Mouse (Mus musculus): Measurements from ENCODE around the gene Cbr2. TPM values are rescaled to one million over a fixed set of nuclear protein-coding genes. Genes with fewer than 3 reads are reported as not detected.
A peak's percentile ranks its signal among the peaks of the same experiment; 100 is the strongest.
"Not testable (repeated sequence)": the region's sequence is repeated elsewhere in the genome, so short reads cannot be mapped to it uniquely, and the experiment has no call there.

Gene Cbr2
- 0.22 and 0.32 TPM in 2 replicates for polyA plus RNA-seq (2014; fragmentation: Nextera tagmentation; extraction: Ambion mirVana)

GRCm38 (mm10) chr11:120731858-120732680 lies at the start of gene Cbr2:
Cbr2 (minus strand) TSS chr11:120732114.
- H3K4me2 ChIP-seq = no peak within 1 kb of the TSS
- ATAC-seq (replicated peaks; ENCODE audit: low FRiP score) = no peak
- peaks cover 10% of the 10 kb centered on the region for H3K27me3 ChIP-seq (replicated peaks; ENCODE audit: control insufficient read depth, insufficient read depth, low read length)
- no peaks in the 10 kb centered on the region for H3K9me3 ChIP-seq (ENCODE audit: control insufficient read depth, low read length)
- 69% methylated on average over 12 of the region's 12 CpGs for WGBS
- H3K36me3 ChIP-seq (ENCODE audit: control insufficient read depth, insufficient read depth, low read length) = no peaks in the 10 kb centered on the region
- no peak within 1 kb of the TSS for H3K9ac ChIP-seq (ENCODE audit: low read depth, low read length)
- H3K4me1 ChIP-seq (replicated peaks; ENCODE audit: control insufficient read depth, insufficient read depth, low read length) = peaks cover 7% of the 10 kb centered on the region; the same call in 1 of the 2 replicates
- no peak within 1 kb of the TSS for H3K27ac ChIP-seq (ENCODE audit: low read depth, low read length)
- DNase-seq (ENCODE audit: low spot score) = no peak
- no peak within 1 kb of the TSS for H3K4me3 ChIP-seq (ENCODE audit: low read depth, low read length)

GRCm38 (mm10) chr11:120781361-120781760 lies 49.4 kb upstream of the Cbr2 start:
- 98% methylated on average over 6 of the region's 6 CpGs for WGBS
- not testable (repeated sequence) for H3K9ac ChIP-seq (ENCODE audit: low read depth, low read length); H3K4me3 ChIP-seq (ENCODE audit: low read depth, low read length); H3K27ac ChIP-seq (ENCODE audit: low read depth, low read length); ATAC-seq (replicated peaks; ENCODE audit: low FRiP score); H3K4me2 ChIP-seq; DNase-seq (ENCODE audit: low spot score); H3K27me3 ChIP-seq (replicated peaks; ENCODE audit: control insufficient read depth, insufficient read depth, low read length); H3K36me3 ChIP-seq (ENCODE audit: control insufficient read depth, insufficient read depth, low read length); H3K9me3 ChIP-seq (ENCODE audit: control insufficient read depth, low read length)
- peaks cover 18% of the 10 kb centered on the region for H3K4me1 ChIP-seq (replicated peaks; ENCODE audit: control insufficient read depth, insufficient read depth, low read length)

GRCm38 (mm10) chr11:120779876-120780275 lies 48.0 kb upstream of the Cbr2 start:
- no peak for ATAC-seq (replicated peaks; ENCODE audit: low FRiP score)
- DNase-seq (ENCODE audit: low spot score) = no peak
- WGBS = 94% methylated on average over 1 of the region's 1 CpGs
- Histone ChIP-seq H3K4me3 (ENCODE audit: low read depth, low read length) (no peak overlapping the region), H3K9me3 (ENCODE audit: control insufficient read depth, low read length) (no peaks in the 10 kb centered on the region), H3K4me2 (no peak overlapping the region), H3K4me1 (replicated peaks; ENCODE audit: control insufficient read depth, insufficient read depth, low read length) (peaks cover 5% of the 10 kb centered on the region), H3K36me3 (ENCODE audit: control insufficient read depth, insufficient read depth, low read length) (no peaks in the 10 kb centered on the region), H3K27me3 (replicated peaks; ENCODE audit: control insufficient read depth, insufficient read depth, low read length) (no peaks in the 10 kb centered on the region), H3K27ac (ENCODE audit: low read depth, low read length) (no peak overlapping the region; the same call in 1 of the 2 replicates), H3K9ac (ENCODE audit: low read depth, low read length) (no peak overlapping the region)

DNA sequence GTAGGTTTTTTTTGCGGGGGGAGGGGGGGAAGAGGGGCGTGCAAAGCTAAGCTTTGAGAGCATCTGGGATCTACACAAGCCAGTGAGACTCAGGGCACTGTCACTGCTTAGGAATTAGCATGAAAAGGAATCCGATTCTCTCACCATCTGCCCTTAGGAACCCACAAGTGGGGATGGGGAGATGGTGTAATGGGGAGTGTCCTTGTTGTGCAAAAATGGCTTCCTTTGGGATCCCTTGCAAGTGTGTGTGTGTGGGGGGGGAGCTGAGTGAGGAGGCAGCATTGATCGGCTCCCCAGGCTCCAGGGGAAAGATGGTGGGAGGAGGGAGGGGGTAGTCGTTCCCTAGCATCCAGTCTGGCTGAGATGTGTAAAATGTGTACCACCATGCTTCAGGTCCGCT lies 45.2 kb upstream of the Cbr2 start:
- H3K27ac ChIP-seq (ENCODE audit: low read depth, low read length) = no peak overlapping the region
- H3K4me2 ChIP-seq = no peak overlapping the region
- no peak for DNase-seq (ENCODE audit: low spot score)
- no peaks in the 10 kb centered on the region for H3K4me1 ChIP-seq (replicated peaks; ENCODE audit: control insufficient read depth, insufficient read depth, low read length)
- no peak overlapping the region for H3K4me3 ChIP-seq (ENCODE audit: low read depth, low read length)
- H3K27me3 ChIP-seq (replicated peaks; ENCODE audit: control insufficient read depth, insufficient read depth, low read length) = no peaks in the 10 kb centered on the region
- no peaks in the 10 kb centered on the region for H3K36me3 ChIP-seq (ENCODE audit: control insufficient read depth, insufficient read depth, low read length)
- no peak for ATAC-seq (replicated peaks; ENCODE audit: low FRiP score)
- no peak overlapping the region for H3K9ac ChIP-seq (ENCODE audit: low read depth, low read length)
- WGBS = 37% methylated on average over 6 of the region's 6 CpGs
- no peaks in the 10 kb centered on the region for H3K9me3 ChIP-seq (ENCODE audit: control insufficient read depth, low read length)

DNA sequence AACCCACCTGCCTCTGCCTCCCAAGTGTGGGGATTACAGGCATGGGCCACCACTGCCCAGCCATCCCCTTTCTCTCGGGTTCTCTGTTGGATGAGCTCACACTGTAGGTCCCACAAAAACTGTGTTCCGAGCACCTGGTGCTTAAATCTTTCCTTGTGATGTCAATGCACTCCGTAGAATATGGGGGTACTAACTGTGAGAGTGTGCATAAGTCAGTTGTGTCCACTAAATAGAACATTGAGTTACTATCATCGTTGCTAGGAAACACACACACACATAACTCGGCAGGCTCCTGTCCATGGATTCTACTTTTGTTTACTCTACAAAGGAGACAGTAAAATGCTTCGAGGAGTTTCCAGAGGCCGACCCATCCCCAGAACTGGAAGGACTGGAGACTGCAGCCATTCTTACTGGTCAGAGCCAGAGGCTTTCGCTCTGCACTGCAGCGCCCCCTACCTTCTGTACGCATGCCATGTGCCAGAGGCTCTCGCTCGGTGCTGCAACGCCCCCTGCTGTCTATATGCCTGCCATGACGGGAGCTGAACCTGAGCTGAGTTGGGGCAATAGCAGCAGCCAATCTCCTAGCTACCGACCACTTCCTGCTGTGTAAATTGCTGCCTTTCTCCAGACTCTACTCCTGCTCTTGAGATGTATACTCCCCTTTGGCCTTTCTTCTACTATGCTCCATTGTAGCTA lies 44.0 kb upstream of the Cbr2 start:
- no peak overlapping the region for H3K4me2 ChIP-seq
- H3K36me3 ChIP-seq (ENCODE audit: control insufficient read depth, insufficient read depth, low read length) = no peaks in the 10 kb centered on the region
- H3K9ac ChIP-seq (ENCODE audit: low read depth, low read length) = no peak overlapping the region
- 27% methylated on average over 15 of the region's 15 CpGs for WGBS
- DNase-seq (ENCODE audit: low spot score) (peak; percentile 87), ATAC-seq (replicated peaks; ENCODE audit: low FRiP score) (peak; percentile 85)
- no peaks in the 10 kb centered on the region for H3K9me3 ChIP-seq (ENCODE audit: control insufficient read depth, low read length)
- H3K27ac ChIP-seq (ENCODE audit: low read depth, low read length) = no peak overlapping the region
- no peak overlapping the region for H3K4me3 ChIP-seq (ENCODE audit: low read depth, low read length)
- no peaks in the 10 kb centered on the region for H3K27me3 ChIP-seq (replicated peaks; ENCODE audit: control insufficient read depth, insufficient read depth, low read length)
- H3K4me1 ChIP-seq (replicated peaks; ENCODE audit: control insufficient read depth, insufficient read depth, low read length) = no peaks in the 10 kb centered on the region

GRCm38 (mm10) chr11:120773463-120774190 lies 41.7 kb upstream of the Cbr2 start:
- Histone ChIP-seq H3K4me3 (ENCODE audit: low read depth, low read length) (no peak overlapping the region), H3K9me3 (ENCODE audit: control insufficient read depth, low read length) (no peaks in the 10 kb centered on the region), H3K4me1 (replicated peaks; ENCODE audit: control insufficient read depth, insufficient read depth, low read length) (no peaks in the 10 kb centered on the region), H3K27me3 (replicated peaks; ENCODE audit: control insufficient read depth, insufficient read depth, low read length) (no peaks in the 10 kb centered on the region), H3K27ac (ENCODE audit: low read depth, low read length) (no peak overlapping the region), H3K36me3 (ENCODE audit: control insufficient read depth, insufficient read depth, low read length) (no peaks in the 10 kb centered on the region), H3K9ac (ENCODE audit: low read depth, low read length) (no peak overlapping the region), H3K4me2 (no peak overlapping the region)
- WGBS = 84% methylated on average over 7 of the region's 7 CpGs
- DNase-seq (ENCODE audit: low spot score) = no peak
- no peak for ATAC-seq (replicated peaks; ENCODE audit: low FRiP score)

- ATAC-seq (replicated peaks; ENCODE audit: low FRiP score) = no peak
- no peak for DNase-seq (ENCODE audit: low spot score)
- 80% methylated on average over 3 of the region's 3 CpGs for WGBS
- no peak overlapping the region for H3K4me3 ChIP-seq (ENCODE audit: low read depth, low read length)
- H3K9ac ChIP-seq (ENCODE audit: low read depth, low read length) = no peak overlapping the region
- H3K27ac ChIP-seq (ENCODE audit: low read depth, low read length) = no peak overlapping the region
- no peaks in the 10 kb centered on the region for H3K9me3 ChIP-seq (ENCODE audit: control insufficient read depth, low read length)
- H3K27me3 ChIP-seq (replicated peaks; ENCODE audit: control insufficient read depth, insufficient read depth, low read length) = no peaks in the 10 kb centered on the region
- no peaks in the 10 kb centered on the region for H3K36me3 ChIP-seq (ENCODE audit: control insufficient read depth, insufficient read depth, low read length)
- no peaks in the 10 kb centered on the region for H3K4me1 ChIP-seq (replicated peaks; ENCODE audit: control insufficient read depth, insufficient read depth, low read length)
- no peak overlapping the region for H3K4me2 ChIP-seq
Observed at GRCm38 (mm10) chr11:120772749-120773148, 40.8 kb upstream of the Cbr2 start.

GRCm38 (mm10) chr11:120768206-120768605 lies 36.3 kb upstream of the Cbr2 start:
- no peak overlapping the region for H3K4me2 ChIP-seq
- H3K9me3 ChIP-seq (ENCODE audit: control insufficient read depth, low read length) = no peaks in the 10 kb centered on the region
- H3K36me3 ChIP-seq (ENCODE audit: control insufficient read depth, insufficient read depth, low read length) = no peaks in the 10 kb centered on the region
- H3K4me3 ChIP-seq (ENCODE audit: low read depth, low read length) = no peak overlapping the region
- H3K9ac ChIP-seq (ENCODE audit: low read depth, low read length) = no peak overlapping the region
- WGBS = 50% methylated on average over 1 of the region's 1 CpGs
- peaks cover 4% of the 10 kb centered on the region; the same call in 1 of the 2 replicates for H3K27me3 ChIP-seq (replicated peaks; ENCODE audit: control insufficient read depth, insufficient read depth, low read length)
- ATAC-seq (replicated peaks; ENCODE audit: low FRiP score) (no peak), DNase-seq (ENCODE audit: low spot score) (no peak)
- no peak overlapping the region for H3K27ac ChIP-seq (ENCODE audit: low read depth, low read length)
- no peaks in the 10 kb centered on the region for H3K4me1 ChIP-seq (replicated peaks; ENCODE audit: control insufficient read depth, insufficient read depth, low read length)

Measured in liver, embryonic 11.5 days (tissue).